Mouse (Mus musculus) adrenal gland, postnatal 25 days (tissue): ENCODE measurements around the gene Fcrl6. TPM values are rescaled to one million over a fixed set of nuclear protein-coding genes. Genes with fewer than 3 reads are reported as not detected.
A peak's percentile ranks its signal among the peaks of the same experiment; 100 is the strongest.

ENCODE experiments used
- DNase-seq: peaks from one replicate; pipeline ENCODE4 v3.0.0; 2021; ENCODE audit warnings: mixed read lengths
- total RNA-seq: library from RNA; stranded (reverse); gene quantifications from 2 replicates; pipeline ENCODE4 v1.2.3, GENCODE M21; 2021

Fcrl6 gene
- total RNA-seq, 1 experiment from 2014 or later, result not detected

DNA sequence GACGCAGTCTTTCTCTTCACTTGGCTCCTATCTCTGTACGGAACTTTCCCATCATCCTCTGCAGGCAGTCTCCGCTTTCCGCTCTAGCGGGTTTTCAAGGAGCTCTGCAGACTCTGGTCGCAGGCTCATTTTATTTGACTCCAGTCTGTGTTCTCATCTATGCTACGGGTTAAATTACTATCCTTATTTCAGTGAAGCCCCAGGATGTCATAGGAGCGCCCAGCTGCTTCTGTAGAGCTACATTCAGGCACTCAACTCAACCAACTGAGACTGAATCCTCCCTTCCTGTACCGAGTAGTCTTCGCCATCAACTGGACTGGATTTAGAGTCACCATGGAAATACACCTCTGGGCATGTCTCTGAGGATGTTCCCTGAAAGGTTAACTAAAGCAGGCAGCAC is 12.3 kb upstream of the Fcrl6 start:
- DNase-seq, result no peak

DNA sequence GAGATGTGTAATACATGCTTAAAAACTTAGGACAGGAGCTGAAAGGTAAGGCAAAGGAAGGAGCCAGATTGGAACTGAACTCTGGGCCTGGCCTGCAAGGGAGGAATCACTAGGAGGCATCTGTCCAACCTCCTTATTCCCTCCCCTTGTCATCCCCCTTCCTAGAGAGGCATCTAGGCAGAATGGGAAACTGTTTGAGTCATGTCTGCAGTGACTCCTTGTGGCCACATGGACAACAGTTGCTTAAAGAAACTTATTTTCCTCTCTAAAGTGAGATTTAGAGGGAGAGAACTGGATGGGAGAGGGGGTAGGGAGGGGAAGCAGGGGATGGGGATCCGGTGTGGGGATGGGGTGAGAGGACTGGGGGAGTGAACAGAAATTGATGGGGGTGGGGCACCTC is 10.4 kb upstream of the Fcrl6 start:
- no peak for DNase-seq

- DNase-seq, result no peak
Observed at GRCm38 (mm10) chr1:172611304-172611703, 9.0 kb upstream of the Fcrl6 start.

DNA sequence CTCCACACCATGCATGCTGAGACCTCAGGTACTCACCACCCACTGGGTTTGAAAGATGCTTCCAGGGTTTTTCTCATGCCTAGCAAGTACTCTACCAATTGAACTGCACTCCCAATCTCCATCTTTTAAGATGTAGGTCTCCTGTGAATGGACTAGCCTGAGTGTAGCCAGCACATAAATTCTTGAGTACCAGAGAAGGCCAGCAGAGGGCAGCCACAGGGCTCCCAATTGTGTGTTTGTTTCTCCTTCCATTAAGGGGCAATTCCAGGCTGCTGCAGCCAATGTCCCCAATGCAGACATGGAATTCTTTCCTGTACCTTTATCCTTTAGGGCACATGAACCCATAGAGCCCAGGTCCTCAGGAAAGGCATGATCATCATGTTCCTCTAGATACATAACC is 7.9 kb downstream of the Fcrl6 start:
- peak; percentile 34 for DNase-seq

DNA sequence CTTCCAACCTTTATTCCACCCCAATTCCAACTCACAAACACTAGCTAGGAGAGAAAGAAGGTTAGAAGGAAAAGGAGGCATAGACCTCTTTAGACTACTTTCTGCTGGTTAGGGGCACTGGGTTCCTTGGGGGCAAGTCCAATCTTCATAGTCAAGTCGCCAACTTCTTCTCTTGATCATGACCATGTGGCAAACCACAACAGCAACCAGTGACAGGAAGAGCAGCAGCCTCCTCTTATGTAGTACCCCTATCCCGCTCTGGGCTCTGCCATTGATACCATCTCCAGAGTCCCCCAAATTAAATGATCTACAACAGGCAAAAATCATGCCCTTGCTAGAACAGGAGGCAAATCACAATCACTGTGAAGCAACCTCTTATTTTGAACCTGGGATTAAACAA is 8.4 kb downstream of the Fcrl6 start:
- no peak for DNase-seq

- DNase-seq, result no peak
Observed at GRCm38 (mm10) chr1:172593321-172593720, 9.0 kb downstream of the Fcrl6 start.

DNA sequence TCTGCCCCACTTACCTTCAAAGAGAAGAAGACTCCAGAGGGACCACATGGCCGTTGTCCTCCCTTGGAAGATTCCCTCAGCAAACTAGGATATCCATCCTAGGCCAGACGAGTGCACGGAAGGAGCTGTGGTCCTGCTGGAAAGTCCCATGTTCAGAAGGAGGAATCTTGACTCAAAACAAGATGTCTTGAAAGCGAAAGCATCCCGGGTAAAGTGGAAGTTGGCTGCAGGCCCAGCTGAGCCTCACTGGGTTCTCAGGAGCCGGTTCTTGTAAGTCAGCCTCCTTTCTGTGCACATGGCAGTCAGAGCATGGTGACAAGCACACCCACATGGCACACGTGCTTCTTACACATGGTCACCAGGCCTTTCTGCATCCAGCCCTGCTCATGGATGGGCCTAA is 12.0 kb downstream of the Fcrl6 start, which contains the start of gene Slamf8:
Gene Slamf8 (minus strand): TSS at position 184 of the 400 bp plus-strand sequence.
- DNase-seq, result no peak

DNA sequence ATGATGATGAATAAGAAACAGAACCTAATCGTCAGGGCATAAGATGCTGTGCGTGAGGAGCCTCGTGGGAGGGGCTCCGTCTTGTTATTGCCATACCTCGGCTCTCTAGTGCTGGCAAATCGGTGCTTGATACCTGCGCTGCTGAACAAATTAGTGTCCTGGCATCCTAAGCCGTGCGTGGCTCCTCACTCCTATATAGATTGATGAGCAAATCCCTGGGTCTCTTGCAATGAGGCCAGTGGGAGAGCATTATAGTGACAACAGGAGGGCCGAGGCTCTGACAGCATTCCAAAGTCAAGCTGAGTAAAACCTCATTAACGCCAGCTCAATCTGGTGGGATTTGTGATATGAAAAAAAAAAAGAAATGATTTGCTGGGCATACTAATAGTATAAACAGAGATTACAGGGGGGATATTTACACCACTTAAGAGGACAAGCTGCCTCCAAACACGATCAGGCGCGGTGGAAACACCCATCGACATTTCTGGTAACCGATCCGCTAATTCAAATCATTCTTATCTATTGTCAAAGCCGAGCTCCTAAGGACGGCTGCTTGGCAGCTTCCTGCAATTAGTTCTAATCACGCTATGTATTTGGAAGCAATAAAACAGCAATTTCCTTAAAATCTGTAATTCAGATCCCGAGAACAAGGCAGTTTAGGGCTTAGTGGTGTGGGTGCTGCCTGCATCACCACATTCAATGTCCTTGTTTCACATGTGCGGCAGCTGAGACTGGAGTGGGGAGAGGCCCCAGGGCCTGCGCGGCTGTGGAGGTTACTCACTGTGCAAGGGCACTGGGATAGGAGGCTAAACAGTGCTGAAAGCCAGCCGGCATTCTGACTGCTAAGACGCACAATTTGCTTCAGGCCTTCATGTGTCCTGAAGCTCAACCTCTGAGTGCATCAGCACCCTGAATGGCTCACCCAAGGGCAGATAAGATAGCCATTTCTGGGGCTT is 16.5 kb downstream of the Fcrl6 start:
- DNase-seq, result peak; percentile 18

DNA sequence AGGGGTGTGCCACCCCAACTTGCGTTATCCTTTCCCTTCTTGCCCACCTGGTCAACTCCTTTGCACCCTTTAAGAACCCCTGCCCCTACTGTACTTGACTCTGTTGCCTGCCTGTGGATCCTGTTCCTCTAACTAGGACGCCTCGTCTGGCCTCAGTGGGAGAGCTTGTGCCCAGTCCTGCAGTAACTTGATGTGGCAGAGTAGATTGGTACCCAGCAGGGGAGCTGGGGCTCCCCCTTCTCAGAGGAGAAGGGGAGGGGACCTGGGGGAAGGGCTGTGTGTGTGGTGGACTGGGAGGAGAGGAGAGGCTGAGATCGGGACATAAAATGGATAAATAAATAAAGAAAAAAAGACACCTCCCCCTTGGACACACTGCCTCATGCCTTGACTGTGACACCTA is 17.3 kb downstream of the Fcrl6 start:
- DNase-seq, result no peak

GRCm38 (mm10) chr1:172584271-172584670 is 18.1 kb downstream of the Fcrl6 start:
- no peak for DNase-seq

DNA sequence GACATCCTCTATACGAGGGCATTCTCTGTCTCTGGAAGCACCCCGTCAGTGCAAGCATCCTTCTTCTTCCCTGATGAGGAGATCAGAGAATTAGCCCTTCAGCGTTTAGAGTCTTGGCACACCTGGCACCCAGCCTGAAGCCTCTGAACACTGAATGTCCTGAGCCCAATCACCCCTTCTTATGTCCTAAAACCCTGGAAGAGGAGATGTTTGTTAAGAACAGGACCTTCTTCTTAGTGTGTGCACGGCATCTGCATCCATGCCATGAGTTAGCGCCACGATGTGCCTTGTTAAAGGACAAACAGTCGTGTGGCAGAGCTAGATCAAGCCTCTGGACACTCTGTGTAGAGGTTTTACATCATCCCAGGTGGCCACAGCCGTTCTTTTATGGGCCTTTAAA is 19.9 kb downstream of the Fcrl6 start:
- DNase-seq, result no peak

- DNase-seq, result no peak
Observed at GRCm38 (mm10) chr1:172580116-172580515, 22.2 kb downstream of the Fcrl6 start.

DNA sequence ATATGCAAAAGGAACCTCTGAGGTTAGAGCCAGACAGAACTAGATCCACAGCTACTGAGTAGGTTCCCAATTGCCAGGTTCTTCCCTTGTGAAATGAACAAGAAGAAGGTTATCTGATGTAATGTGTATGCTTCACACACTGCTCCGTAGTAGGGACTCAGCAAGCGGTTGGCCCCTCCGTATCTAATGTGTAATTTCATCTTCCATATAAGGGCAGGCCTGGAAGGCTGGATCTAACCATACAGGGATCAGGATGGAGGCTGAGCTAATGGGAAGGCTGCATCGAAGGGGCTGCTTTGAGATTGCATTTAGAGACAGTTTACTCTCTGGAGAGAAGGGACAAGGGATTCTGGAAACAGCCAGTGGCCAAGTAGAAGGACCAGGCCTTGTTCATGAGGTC is 34.6 kb downstream of the Fcrl6 start:
- no peak for DNase-seq

- DNase-seq, result no peak
Observed at GRCm38 (mm10) chr1:172566131-172566530, 36.2 kb downstream of the Fcrl6 start.

DNA sequence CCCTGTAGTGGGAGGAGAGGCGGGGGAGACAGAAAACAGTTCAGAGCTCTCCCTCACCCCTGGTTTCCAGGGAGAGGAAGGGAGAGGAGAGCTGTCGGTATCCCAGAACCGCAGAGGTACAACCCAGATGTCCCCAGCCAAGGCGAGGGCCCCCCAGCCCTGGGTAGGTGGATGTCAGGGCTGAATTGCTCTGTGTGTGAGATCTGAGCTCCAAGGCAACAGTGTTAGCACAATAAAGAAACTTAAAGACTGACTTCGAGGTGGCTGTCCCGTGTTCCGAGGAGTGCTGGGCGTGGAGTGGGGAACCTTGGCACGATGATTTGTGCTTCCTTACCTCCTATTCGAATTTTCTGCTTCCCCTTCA is 38.9 kb downstream of the Fcrl6 start:
- no peak for DNase-seq

- DNase-seq, result peak; percentile 79
Observed at GRCm38 (mm10) chr1:172562641-172563464, 39.5 kb downstream of the Fcrl6 start.

DNA sequence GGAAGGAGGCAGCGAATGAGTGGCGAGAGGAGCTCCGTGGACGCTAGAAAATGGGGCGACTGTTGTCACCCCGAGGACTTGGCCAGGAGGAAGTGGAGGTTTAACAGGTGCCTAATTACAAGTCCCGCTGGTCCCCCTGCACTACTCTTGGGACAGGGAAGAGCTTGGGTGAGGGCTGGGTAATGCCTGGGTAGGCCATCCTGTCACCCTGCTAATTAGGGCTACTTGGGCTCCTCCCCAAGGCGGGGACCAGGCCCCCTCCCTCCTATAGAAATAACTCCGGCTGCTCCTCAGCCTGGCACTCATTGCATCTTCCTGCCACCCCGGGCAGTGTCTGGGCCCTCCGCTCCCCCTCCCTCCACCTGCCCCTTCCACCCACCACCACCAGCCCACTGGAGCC is 46.7 kb downstream of the Fcrl6 start, which contains the start of gene Vsig8:
Gene Vsig8 (plus strand): TSS at position 301 of the 400 bp plus-strand sequence.
- no peak for DNase-seq

GRCm38 (mm10) chr1:172552623-172553022 is 49.7 kb downstream of the Fcrl6 start:
- DNase-seq, result no peak

DNA sequence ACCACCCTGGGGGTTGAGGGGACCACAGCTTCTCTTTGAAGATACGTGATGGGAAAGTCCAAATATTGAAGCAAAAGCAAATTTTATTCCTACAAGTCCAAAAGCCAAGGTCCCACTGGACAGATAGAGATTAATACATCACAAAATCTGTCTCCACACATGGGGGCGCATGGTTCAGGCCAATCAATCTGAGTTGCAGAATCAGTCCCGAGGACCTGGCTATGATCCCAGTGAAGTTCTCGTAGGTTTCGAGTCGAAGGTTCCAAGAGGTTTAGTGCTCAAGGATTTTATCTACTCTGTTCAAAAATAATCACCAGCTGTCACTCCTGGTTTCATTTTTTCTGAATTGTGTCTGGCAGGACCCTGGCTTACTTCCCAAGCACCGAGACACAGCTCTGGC is 51.3 kb downstream of the Fcrl6 start:
- no peak for DNase-seq

DNA sequence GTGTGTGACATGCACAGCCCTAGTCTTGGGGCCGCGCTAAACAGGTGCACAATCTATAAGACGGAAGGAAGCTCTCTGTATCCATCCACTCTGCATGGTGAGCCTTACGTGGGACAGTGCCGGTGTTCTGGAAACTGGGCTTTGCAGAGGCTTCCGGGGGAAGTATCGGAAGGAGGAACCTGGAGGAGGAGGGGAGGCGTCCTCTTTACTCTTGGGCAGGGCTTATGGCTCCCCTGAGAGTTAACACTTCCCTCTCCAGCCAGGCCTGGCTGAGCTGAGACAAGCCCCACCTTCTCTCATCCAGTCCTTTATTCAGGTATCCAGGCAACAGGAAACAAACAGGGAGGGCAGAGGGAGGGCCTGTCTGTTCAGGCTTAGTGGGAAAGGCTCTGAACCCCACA is 51.8 kb downstream of the Fcrl6 start:
- peak; percentile 19 for DNase-seq

- no peak for DNase-seq
Observed at GRCm38 (mm10) chr1:172549717-172550116, 52.6 kb downstream of the Fcrl6 start.

GRCm38 (mm10) chr1:172549314-172549713 is 53.0 kb downstream of the Fcrl6 start:
- no peak for DNase-seq

DNA sequence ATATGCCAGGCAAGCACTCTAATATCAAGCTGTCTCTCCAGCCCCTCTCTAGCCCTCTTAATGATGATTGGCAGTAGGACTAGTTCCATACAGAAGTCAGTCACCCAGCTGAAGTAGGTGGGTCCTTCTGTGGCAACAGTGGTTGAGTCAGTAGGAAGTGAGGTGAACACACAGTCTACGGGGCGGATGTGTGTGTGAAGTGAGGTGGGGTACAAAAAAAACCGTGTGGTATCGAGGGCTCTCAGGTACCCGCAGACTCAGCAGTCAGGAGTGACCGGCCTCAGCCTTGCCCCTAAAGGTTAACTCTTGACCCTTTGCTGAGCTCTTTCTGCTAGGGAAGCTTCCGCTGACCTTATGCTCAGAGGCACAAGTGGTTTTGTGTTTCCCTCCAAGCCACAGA is 53.9 kb downstream of the Fcrl6 start:
- no peak for DNase-seq
